Mouse (Mus musculus) embryonic facial prominence, embryonic 13.5 days (tissue): ENCODE measurements around the gene Sgsm2. TPM values are rescaled to one million over a fixed set of nuclear protein-coding genes. Genes with fewer than 3 reads are reported as not detected.
A peak's percentile ranks its signal among the peaks of the same experiment; 100 is the strongest.

Experiments used
- ATAC-seq: fragments of 200-750 bp; cut with Nextera tagmentation; 2 replicates; pipeline ENCODE4 v1.8.0; 2017; ENCODE audit warnings: low read depth; ENCODE audit not compliant: insufficient number of reproducible peaks, insufficient read depth, low FRiP score, low TSS enrichment
- H3K27ac ChIP-seq: fragments of 300-500 bp; sonication (generic); 2 replicates; pipeline ENCODE4 v1.5.1; 2015; ENCODE audit warnings: moderate library complexity, mild to moderate bottlenecking, inconsistent platforms
- H3K27me3 ChIP-seq: fragments of 300-500 bp; sonication (generic); 2 replicates; pipeline ENCODE4 v1.6.1; 2015; ENCODE audit warnings: mild to moderate bottlenecking, inconsistent platforms
- H3K36me3 ChIP-seq: fragments of 300-500 bp; sonication (generic); 2 replicates; pipeline ENCODE4 v1.6.1; 2015; ENCODE audit warnings: mild to moderate bottlenecking, inconsistent platforms
- H3K4me1 ChIP-seq: fragments of 300-500 bp; sonication (generic); 2 replicates; pipeline ENCODE4 v1.6.1; 2015; ENCODE audit warnings: inconsistent platforms
- H3K4me2 ChIP-seq: fragments of 300-500 bp; sonication (generic); 2 replicates; pipeline ENCODE4 v1.6.1; 2015; ENCODE audit warnings: moderate library complexity, mild to moderate bottlenecking, inconsistent platforms
- H3K4me3 ChIP-seq: fragments of 300-500 bp; sonication (generic); 2 replicates; pipeline ENCODE4 v1.5.1; 2015; ENCODE audit warnings: mild to moderate bottlenecking, inconsistent platforms
- H3K9ac ChIP-seq: fragments of 300-500 bp; sonication (generic); 2 replicates; pipeline ENCODE4 v1.6.1; 2015; ENCODE audit warnings: mild to moderate bottlenecking, inconsistent platforms
- H3K9me3 ChIP-seq: fragments of 300-500 bp; sonication (generic); 2 replicates; pipeline ENCODE4 v1.6.1; 2016; ENCODE audit warnings: inconsistent platforms
- WGBS: fragments of 180-500 bp; shearing (Covaris S2); methylation state at CpG from one replicate; pipeline ENCODE4 v1.1.7; 2015; ENCODE audit warnings: mixed read lengths; 5-methylcytosine and 5-hydroxymethylcytosine counted together
- polyA plus RNA-seq: library from polyadenylated mRNA; unstranded; fragments of >200 nt; fragmentation: Nextera tagmentation; extraction: Ambion mirVana; gene quantifications from 2 replicates; pipeline ENCODE4 v1.2.1, GENCODE M21; 2015

The Sgsm2 gene
- polyA plus RNA-seq, 1 experiment from 2014 or later: 4.7 TPM

- Histone ChIP-seq H3K9ac (no peak overlapping the region), H3K9me3 (no peaks in the 10 kb centered on the region), H3K27me3 (no peaks in the 10 kb centered on the region), H3K27ac (no peak overlapping the region), H3K4me3 (no peak overlapping the region), H3K4me1 (no peaks in the 10 kb centered on the region), H3K4me2 (no peak overlapping the region), H3K36me3 (peaks cover 63% of the 10 kb centered on the region)
- 82% methylated on average over 12 of the region's 12 CpGs for WGBS
- ATAC-seq: no peak
Observed at GRCm38 (mm10) chr11:74908618-74909399, 11.9 kb upstream of the Sgsm2 start.

- no peak overlapping the region for H3K27ac ChIP-seq
- H3K27me3 ChIP-seq: no peaks in the 10 kb centered on the region
- ATAC-seq: no peak
- no peak overlapping the region for H3K9ac ChIP-seq
- H3K4me2 ChIP-seq: no peak overlapping the region
- H3K9me3 ChIP-seq: no peaks in the 10 kb centered on the region
- H3K4me1 ChIP-seq: no peaks in the 10 kb centered on the region
- WGBS: 93% methylated on average over 6 of the region's 6 CpGs
- H3K36me3 ChIP-seq: peaks cover 73% of the 10 kb centered on the region
- H3K4me3 ChIP-seq: no peak overlapping the region
Observed at GRCm38 (mm10) chr11:74907850-74908249, 11.0 kb upstream of the Sgsm2 start.

GRCm38 (mm10) chr11:74902416-74902815, 5.6 kb upstream of the Sgsm2 start:
- WGBS: 93% methylated on average over 5 of the region's 5 CpGs
- H3K4me3 ChIP-seq: no peak overlapping the region
- peaks cover 81% of the 10 kb centered on the region for H3K36me3 ChIP-seq
- H3K9me3 ChIP-seq: no peaks in the 10 kb centered on the region
- no peaks in the 10 kb centered on the region for H3K27me3 ChIP-seq
- no peak overlapping the region for H3K27ac ChIP-seq
- peaks cover 16% of the 10 kb centered on the region for H3K4me1 ChIP-seq
- no peak overlapping the region for H3K4me2 ChIP-seq
- ATAC-seq: no peak
- H3K9ac ChIP-seq: no peak overlapping the region

- Histone ChIP-seq H3K27me3 (no peaks in the 10 kb centered on the region), H3K36me3 (peaks cover 72% of the 10 kb centered on the region), H3K27ac (no peak overlapping the region), H3K4me1 (peaks cover 16% of the 10 kb centered on the region), H3K4me3 (no peak overlapping the region), H3K9ac (no peak overlapping the region), H3K9me3 (no peaks in the 10 kb centered on the region), H3K4me2 (no peak overlapping the region)
- no peak for ATAC-seq
- WGBS: 92% methylated on average over 6 of the region's 6 CpGs
Observed at GRCm38 (mm10) chr11:74901555-74901954, 4.7 kb upstream of the Sgsm2 start.

- no peaks in the 10 kb centered on the region for H3K9me3 ChIP-seq
- peak overlapping the region; percentile 91 for H3K4me3 ChIP-seq
- H3K36me3 ChIP-seq: peaks cover 41% of the 10 kb centered on the region
- peak overlapping the region; percentile 81 for H3K27ac ChIP-seq
- peak overlapping the region; percentile 83 for H3K9ac ChIP-seq
- ATAC-seq: no peak
- peaks cover 20% of the 10 kb centered on the region for H3K4me1 ChIP-seq
- under 1% methylated on average over 7 of the region's 7 CpGs for WGBS
- no peaks in the 10 kb centered on the region for H3K27me3 ChIP-seq
- peak overlapping the region; percentile 98 for H3K4me2 ChIP-seq
Observed at GRCm38 (mm10) chr11:74898517-74898827, 1.6 kb upstream of the Sgsm2 start.

GRCm38 (mm10) chr11:74897678-74898516, 1.0 kb upstream of the Sgsm2 start, which contains the start of gene Tsr1:
TSS of gene Tsr1 (plus strand) at chr11:74898071.
- no peaks in the 10 kb centered on the region for H3K27me3 ChIP-seq
- peak within 1 kb of the TSS; percentile 91 for H3K4me3 ChIP-seq
- H3K4me1 ChIP-seq: peaks cover 20% of the 10 kb centered on the region
- under 1% methylated on average over 54 of the region's 54 CpGs for WGBS
- H3K27ac ChIP-seq: peak within 1 kb of the TSS; percentile 81
- H3K4me2 ChIP-seq: peak within 1 kb of the TSS; percentile 98
- peaks cover 35% of the 10 kb centered on the region for H3K36me3 ChIP-seq
- peak; percentile 84; the same call in 1 of the 2 replicates for ATAC-seq
- peak within 1 kb of the TSS; percentile 83 for H3K9ac ChIP-seq
- H3K9me3 ChIP-seq: no peaks in the 10 kb centered on the region

GRCm38 (mm10) chr11:74895980-74896900, 620 bp downstream of the Sgsm2 start:
- H3K9me3 ChIP-seq: no peaks in the 10 kb centered on the region
- H3K27me3 ChIP-seq: no peaks in the 10 kb centered on the region
- peak overlapping the region; percentile 83 for H3K9ac ChIP-seq
- ATAC-seq: peak; percentile 18; the same call in 1 of the 2 replicates
- H3K36me3 ChIP-seq: peaks cover 22% of the 10 kb centered on the region
- H3K4me3 ChIP-seq: peak overlapping the region; percentile 91
- H3K4me1 ChIP-seq: peaks cover 20% of the 10 kb centered on the region
- under 1% methylated on average over 54 of the region's 55 CpGs for WGBS
- peak overlapping the region; percentile 98 for H3K4me2 ChIP-seq
- H3K27ac ChIP-seq: peak overlapping the region; percentile 81

GRCm38 (mm10) chr11:74894619-74895018, 2.2 kb downstream of the Sgsm2 start:
- ATAC-seq: no peak
- Histone ChIP-seq H3K4me1 (peaks cover 15% of the 10 kb centered on the region), H3K36me3 (peaks cover 6% of the 10 kb centered on the region), H3K4me2 (no peak overlapping the region), H3K27me3 (no peaks in the 10 kb centered on the region), H3K9ac (no peak overlapping the region), H3K4me3 (no peak overlapping the region), H3K9me3 (no peaks in the 10 kb centered on the region), H3K27ac (no peak overlapping the region)
- 85% methylated on average over 4 of the region's 4 CpGs for WGBS

- no peaks in the 10 kb centered on the region for H3K27me3 ChIP-seq
- H3K4me3 ChIP-seq: no peak overlapping the region
- 0 out of 2 replicates have a peak, but pooled peaks cover 7% of the 10 kb centered on the region for H3K36me3 ChIP-seq
- 94% methylated on average over 10 of the region's 10 CpGs for WGBS
- H3K4me2 ChIP-seq: no peak overlapping the region
- no peak for ATAC-seq
- H3K9ac ChIP-seq: no peak overlapping the region
- H3K9me3 ChIP-seq: no peaks in the 10 kb centered on the region
- H3K4me1 ChIP-seq: peaks cover 9% of the 10 kb centered on the region; the same call in 1 of the 2 replicates
- no peak overlapping the region for H3K27ac ChIP-seq
Observed at GRCm38 (mm10) chr11:74883098-74883497, 13.8 kb downstream of the Sgsm2 start.

- no peaks in the 10 kb centered on the region for H3K27me3 ChIP-seq
- peak overlapping the region; percentile 48 for H3K27ac ChIP-seq
- H3K9ac ChIP-seq: 0 out of 2 replicates have a peak overlapping the region, but pooled peaks have one; percentile 2
- ATAC-seq: no peak
- WGBS: 76% methylated on average over 14 of the region's 14 CpGs
- no peak overlapping the region for H3K4me2 ChIP-seq
- no peak overlapping the region for H3K4me3 ChIP-seq
- H3K36me3 ChIP-seq: 0 out of 2 replicates have a peak, but pooled peaks cover 7% of the 10 kb centered on the region
- H3K9me3 ChIP-seq: no peaks in the 10 kb centered on the region
- H3K4me1 ChIP-seq: peaks cover 9% of the 10 kb centered on the region
Observed at GRCm38 (mm10) chr11:74881979-74882378, 14.9 kb downstream of the Sgsm2 start.

- H3K9ac ChIP-seq: no peak overlapping the region
- H3K4me1 ChIP-seq: peaks cover 17% of the 10 kb centered on the region
- no peaks in the 10 kb centered on the region for H3K27me3 ChIP-seq
- peak overlapping the region; percentile 48; the same call in 1 of the 2 replicates for H3K27ac ChIP-seq
- ATAC-seq: no peak
- H3K36me3 ChIP-seq: 0 out of 2 replicates have a peak, but pooled peaks cover 7% of the 10 kb centered on the region
- no peaks in the 10 kb centered on the region for H3K9me3 ChIP-seq
- WGBS: 86% methylated on average over 9 of the region's 9 CpGs
- no peak overlapping the region for H3K4me2 ChIP-seq
- H3K4me3 ChIP-seq: no peak overlapping the region
Observed at GRCm38 (mm10) chr11:74880999-74881398, 15.9 kb downstream of the Sgsm2 start.
